Mouse (Mus musculus) urinary bladder, postnatal 25 days (tissue): ENCODE results near the gene Parp6.

Experiments used
- DNase-seq: peaks from one replicate; pipeline ENCODE4 v3.0.0; 2022; ENCODE audit warnings: low spot score

Gene Parp6

GRCm38 (mm10) chr9:59679678-59680533 lies 62.8 kb downstream of the Parp6 start, which contains the start of gene Gramd2:
Gene Gramd2, plus strand, starts transcription at chr9:59680144.
- DNase-seq: peak; percentile 76

GRCm38 (mm10) chr9:59680534-59680875 lies 63.4 kb downstream of the Parp6 start:
- peak; percentile 40 for DNase-seq

- no peak for DNase-seq
Measured at GRCm38 (mm10) chr9:59684020-59684419, 66.9 kb downstream of the Parp6 start.

GRCm38 (mm10) chr9:59687416-59688046 lies 70.4 kb downstream of the Parp6 start:
- DNase-seq: no peak

GRCm38 (mm10) chr9:59691635-59692094 lies 74.6 kb downstream of the Parp6 start:
- peak; percentile 76 for DNase-seq

- DNase-seq: peak; percentile 41
Measured at GRCm38 (mm10) chr9:59692145-59692544, 75.1 kb downstream of the Parp6 start.

GRCm38 (mm10) chr9:59694571-59695450 lies 77.7 kb downstream of the Parp6 start:
- no peak for DNase-seq

GRCm38 (mm10) chr9:59695451-59695813 lies 78.3 kb downstream of the Parp6 start:
- DNase-seq: no peak

- DNase-seq: no peak
Measured at GRCm38 (mm10) chr9:59696381-59696780, 79.3 kb downstream of the Parp6 start.
